Mouse (Mus musculus) gastrocnemius, postnatal 25 days (tissue): ENCODE measurements around the gene Hist2h2bb. TPM values are rescaled to one million over a fixed set of nuclear protein-coding genes. Genes with fewer than 3 reads are reported as not detected.
"Not testable (repeated sequence)": the region's sequence is repeated elsewhere in the genome, so short reads cannot be mapped to it uniquely, and the experiment has no call there.

Experiments
- DNase-seq: peaks from one replicate; pipeline ENCODE4 v3.0.0; 2022
- total RNA-seq, 2 experiments: library from RNA; stranded (reverse); gene quantifications; 1 replicate in 1 of 2; 2 replicates in 1 of 2; pipeline ENCODE4 v1.2.3; 2021

Gene Hist2h2bb
- total RNA-seq, 2 experiments from 2014 or later = 30.8 to 37.0 TPM

DNA sequence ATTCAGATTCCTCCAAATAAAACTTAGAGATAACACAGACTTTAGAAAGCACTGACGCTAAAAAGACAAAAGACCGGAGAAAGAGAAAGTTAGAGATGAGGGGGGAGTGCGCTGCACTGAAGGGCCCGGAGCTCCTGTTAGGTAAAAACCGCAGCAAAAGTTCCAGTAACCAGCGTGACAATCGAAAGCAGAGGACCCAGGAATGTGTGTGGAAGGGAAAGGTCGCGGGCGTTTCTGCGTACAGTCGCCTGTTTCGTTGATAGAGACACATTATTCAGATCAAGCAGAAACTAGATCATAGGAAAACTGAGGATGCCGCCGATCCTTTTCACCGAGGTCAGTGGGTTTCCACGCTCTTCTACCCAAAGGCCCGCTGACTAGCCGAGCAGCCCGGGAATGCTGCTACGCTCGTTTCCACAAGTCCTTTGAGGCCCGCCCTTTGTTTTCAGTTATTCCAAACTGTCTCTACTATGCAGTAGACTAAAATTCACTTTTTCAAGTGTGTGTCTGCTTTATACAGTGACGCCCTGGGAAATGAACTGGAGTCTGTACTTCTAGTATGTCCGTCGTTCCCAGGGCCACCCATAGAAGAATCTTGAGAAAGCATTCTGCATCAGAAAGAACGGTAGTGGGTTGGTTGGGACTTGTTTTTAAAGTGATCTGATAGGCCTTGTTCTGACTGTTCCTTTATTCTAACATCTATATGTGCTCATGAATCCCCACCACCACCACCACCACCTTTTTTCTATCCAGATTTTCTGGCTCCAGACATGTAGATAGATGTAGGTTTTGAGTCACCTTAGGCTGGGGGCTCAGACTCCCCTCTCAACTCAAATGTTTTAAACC, 5.8 kb upstream of the Hist2h2bb start:
- no peak for DNase-seq

DNA sequence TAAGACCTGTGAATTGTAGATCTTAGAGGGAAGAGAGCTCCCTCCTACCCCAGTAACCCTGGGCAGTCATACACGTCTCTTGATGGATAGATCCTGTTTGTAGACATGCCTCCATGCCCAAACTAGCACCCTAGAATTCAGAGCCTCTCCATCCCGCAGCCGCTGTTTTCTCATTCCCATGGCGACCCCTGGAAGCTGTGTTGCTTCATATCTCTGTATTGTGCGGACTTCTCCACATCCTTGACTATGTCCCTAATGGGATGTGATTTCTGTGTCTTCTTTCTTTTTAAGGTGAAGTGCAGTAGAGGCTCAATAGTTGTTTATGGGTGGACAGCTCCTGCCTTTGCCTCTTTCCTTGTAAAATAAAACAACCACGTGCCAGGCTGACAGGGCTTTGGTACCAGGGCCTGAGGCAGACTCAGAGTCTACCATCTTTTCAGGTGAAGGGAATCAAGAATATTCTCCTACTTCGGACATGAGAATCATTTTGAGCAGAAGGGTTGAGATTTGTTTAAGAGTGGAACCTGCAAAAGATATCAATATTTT, 5.1 kb upstream of the Hist2h2bb start:
- no peak for DNase-seq

DNA sequence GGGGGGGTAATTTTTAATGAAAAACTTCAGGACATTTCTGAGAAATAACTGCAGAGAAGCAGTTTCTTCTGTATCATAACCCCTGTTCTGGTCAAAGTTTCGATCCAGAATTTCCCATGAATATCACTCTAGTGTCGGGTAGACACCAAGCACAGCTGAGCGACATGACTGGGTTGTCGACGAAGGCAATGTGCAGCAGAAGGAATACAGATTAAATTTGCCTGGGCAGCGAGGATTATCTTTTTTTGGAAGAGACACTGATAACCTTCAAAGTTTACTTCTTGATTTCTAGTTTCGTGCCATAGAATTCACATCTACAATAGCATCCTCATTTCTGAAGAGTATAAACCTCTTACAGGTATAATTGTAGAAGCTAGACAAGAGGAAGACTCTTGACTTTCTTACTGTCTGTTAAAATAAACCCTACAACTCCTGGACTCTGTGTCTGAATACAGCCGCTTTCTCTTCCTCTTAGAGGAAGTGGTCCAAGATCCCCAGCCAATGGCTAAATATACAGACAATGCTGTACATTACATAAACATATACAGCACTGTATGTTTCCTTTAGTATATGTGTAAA, 3.3 kb upstream of the Hist2h2bb start:
- DNase-seq = no peak

DNA sequence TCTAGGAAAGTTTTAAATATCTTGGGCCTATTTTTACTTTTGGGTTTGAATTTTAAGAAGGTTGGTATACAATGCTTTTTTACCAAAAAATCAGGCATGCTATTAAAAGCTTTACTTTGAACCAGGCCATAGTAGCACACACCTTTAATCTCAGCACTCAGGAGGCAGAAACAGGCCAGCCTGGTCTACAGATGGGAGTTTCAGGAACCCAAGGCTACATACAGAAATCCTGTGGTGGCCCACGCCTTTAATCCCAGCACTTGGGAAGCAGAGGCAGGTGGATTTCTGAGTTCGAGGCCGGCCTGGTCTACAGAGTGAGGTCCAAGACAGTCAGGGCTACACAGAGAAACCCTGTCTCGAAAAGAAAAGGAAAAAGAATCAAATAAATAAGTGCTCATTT, 2.0 kb upstream of the Hist2h2bb start:
- no peak for DNase-seq

DNA sequence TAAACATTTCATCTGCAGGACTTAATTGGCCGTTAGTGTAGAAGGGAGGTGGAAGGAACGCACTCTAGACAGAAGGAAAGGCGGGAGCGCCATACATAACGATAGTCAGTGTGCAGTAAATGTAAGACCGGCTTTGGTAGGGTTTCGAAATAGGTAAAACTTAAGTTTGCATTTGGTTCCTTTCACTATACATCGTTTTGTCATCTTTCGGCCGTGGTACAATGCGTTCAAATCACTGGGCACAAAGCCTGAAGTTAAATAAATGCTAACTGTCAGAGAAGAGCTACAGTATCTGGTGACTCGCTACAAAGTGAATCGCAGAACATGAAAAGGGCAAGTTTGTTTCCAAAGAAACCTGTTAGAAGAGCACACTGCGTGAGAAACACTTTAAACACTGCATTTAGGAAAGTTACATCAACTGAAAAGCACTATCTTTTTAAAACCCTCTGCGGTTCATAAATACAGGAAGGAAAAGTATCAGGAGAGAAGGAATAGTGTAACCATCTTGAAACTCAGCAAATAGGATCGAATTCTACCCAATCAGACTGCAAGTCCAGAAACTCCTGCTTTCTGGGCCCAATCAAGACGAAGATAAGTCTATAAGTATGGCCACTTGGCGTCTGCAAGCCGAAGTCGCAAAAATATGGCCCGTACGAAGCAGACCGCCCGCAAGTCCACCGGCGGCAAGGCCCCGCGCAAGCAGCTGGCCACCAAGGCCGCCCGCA, 1.3 kb upstream of the Hist2h2bb start, which contains the start of gene Hist2h3b:
TSS of gene Hist2h3b (plus strand) at position 604 of the 725 bp plus-strand sequence.
- peak; percentile 74 for DNase-seq

DNA sequence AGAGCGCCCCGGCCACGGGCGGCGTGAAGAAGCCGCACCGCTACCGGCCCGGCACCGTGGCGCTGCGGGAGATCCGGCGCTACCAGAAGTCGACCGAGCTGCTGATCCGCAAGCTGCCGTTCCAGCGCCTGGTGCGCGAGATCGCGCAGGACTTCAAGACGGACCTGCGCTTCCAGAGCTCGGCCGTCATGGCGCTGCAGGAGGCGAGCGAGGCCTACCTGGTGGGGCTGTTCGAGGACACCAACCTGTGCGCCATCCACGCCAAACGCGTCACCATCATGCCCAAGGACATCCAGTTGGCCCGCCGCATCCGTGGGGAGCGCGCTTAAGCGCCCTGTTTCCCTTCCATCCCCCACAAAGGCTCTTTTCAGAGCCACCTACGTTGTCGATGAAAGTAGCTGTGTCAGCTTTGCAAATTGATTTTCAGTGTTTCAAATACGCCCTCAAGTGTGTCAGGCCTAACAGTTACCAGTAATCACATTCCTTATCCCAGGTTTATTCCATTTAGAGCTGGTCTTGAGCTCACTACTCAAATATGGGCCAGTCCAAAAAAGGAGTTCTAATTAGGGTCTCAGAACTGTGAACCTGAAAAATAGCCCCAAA, 675 bp upstream of the Hist2h2bb start:
- not testable (repeated sequence) for DNase-seq

DNA sequence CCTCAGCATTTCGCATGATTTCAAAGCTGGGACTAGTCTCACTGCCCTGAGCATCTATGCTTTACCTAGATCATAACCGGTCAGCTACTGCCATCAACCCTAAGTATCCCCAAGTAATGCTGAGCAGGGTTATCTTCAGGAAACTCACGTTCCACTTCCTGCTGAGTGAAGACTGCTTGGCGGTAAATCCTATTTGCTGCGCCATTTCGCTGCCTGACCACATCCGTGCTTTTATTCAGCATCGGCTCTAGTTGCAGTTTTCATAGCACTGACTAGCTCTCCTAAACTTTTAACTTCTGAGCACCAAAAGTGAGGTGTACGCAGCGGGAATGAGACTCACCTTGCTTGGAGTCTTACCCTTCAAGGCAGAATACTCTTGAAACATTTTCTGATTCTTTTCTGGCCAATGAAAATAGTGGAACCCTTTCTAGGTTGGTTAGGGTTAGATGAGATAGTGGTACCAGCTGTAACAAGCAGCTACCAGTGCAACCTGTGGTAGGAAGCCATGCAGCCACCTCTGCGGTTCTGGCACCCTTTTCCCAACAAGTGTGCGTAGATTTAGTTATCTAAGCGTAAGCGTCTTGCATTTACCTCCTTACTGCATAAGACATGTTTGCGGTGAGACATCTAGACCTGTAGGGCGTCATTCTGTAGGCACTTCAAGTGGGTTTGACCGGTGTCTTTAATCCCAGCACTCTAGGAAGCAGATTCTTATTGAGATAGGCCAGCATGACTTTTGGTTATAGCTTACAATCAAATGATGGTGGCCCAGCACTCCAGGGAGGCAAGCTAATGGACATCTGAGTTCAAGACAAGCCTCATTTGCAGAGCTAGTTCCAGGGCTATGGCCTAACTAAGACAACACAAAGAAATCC, 4.3 kb downstream of the Hist2h2bb start:
- no peak for DNase-seq

DNA sequence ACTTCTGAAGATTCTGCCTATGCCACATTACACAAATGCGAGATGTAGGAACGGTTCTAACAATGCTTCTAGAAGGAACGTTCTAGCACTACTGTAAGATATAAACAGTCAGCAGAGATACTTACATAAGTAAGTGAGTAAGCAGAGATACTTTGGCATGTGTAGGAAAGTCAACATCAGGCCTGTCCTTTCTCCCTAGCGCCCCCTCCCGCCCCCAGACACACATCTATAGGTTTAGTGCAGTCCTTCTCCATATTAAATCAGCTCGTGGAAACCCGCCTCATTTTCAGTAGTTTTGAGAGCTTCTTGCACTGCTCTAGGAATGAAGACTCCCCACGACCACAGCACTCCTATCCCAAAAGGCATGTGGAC, 7.9 kb downstream of the Hist2h2bb start:
- DNase-seq = no peak

DNA sequence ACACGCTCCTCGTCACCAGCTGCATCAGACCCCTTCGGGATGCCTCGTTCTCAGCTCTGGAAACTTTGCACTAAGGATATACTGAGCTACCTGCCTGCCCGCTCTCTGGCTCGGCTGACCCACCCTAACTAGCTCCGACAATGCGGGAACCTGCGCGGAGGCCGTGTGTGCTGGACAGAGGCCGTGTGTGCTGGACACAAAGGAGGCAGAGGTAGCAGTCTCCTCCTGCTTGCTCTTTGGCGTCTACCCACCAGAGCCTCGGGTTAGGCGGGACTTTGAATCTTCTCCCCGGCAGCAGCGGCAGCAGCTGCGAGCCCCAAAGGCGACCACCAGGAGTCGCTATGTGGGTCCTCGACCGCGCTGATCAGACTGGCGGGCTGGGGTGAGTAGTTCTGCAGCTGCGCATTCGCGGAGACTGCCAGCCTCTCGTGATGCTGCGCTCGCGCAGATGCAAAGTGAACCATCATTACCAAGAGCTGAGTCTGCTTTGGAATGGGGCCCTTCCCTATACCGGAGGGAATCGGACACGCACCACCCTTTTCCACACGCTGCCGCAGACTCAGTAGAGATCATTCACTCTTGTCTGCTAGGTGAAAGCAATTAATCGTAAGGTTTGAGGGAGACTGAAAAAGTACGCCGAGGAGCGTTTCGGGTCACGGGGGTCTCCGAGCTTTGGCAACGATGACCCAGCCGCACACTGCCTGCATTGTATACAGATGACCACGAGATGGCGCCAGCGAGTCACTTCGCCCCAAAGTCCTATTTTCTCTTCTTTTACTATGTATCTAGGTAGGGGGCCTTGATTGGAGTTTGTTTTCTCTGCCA, 8.5 kb downstream of the Hist2h2bb start:
- DNase-seq = peak; percentile 90

DNA sequence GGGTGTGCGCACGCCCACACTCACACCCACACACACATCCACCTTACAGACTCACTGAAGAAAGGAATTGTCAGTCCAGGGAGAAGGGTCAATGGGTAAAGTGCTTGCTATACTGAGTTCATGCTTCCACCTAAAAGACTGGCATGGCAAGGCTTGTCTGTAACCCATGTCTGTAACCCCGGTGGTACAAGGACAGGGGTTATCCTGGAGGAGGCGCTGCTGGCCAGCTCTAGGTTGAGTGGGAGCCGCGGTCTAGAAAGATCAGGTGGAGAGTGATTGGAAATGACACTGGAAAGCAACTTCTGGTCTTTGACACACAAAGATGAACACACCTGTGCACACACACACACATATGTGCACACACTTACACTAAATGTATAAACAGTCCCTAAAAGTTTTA, 11.1 kb downstream of the Hist2h2bb start:
- no peak for DNase-seq

DNA sequence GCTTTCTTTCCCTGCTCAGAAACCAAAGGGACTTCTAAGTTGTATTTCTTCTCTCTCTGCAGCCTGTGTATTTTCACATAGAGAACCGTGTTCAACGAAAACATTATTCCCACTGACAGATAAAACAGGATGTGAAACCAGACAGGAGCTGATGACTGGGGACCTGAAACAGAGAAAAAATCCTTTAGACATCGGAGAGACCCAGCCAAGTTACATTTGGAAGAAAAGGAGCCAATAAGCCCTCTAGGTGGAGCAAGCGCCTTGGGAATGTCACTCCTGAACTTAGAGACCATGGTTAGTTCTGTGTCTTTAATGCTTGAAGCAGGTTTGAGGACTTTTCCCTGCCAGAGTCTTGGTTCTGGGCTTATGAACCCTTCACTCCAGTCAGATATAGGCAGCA, 14.9 kb downstream of the Hist2h2bb start:
- DNase-seq = no peak

DNA sequence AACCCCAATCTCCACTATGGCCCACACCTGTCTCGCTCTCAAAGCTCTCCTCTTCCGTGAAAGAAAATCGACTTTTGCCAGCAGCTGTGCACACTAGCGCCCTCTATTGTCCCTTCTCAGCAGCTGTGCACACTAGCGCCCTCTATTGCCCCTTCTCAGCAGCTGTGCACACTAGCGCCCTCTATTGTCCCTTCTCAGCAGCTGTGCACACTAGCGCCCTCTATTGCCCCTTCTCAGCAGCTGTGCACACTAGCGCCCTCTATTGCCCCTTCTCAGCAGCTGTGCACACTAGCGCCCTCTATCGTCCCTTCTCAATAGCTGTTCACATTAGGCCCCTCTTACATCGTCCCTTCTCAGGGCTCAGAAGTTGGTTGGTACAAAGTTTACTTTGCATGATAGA, 17.8 kb downstream of the Hist2h2bb start:
- DNase-seq = not testable (repeated sequence)

DNA sequence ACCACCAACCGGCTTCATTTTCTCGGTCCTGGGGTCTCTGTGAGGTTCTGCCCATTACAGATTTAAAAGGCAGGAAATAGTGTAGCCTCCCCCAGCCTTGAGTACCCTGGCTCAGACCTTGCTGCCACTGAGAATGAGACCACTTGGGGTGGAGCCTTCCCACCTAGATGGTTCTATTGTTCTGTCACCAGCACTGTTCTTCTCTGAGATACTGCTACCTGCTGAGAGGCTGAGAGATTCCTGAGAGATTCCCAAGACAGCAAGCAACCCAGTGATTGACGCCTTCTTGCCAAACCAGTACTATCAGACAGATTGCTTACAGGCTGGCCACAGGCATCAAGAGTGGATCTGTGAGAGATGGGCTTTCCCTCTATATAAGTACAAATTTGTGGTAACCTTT, 19.6 kb downstream of the Hist2h2bb start:
- DNase-seq = no peak

DNA sequence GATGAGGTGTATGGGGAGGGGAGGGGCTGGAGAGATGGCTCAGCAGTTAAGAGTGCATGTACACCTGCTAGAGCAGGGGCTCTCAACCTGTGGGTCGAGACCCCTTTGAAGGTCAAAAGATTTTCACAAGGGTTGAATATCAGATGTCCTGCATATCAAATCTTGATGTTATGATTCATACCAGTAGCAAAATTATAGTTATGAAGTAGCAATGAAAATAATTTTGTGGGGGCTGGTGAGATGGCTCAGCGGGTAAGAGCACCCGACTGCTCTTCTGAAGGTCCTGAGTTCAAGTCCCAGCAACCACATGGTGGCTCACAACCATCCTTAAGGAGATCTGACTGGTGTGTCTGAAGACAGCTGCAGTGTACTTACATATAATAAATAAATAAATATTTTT, 21.2 kb downstream of the Hist2h2bb start:
- not testable (repeated sequence) for DNase-seq

DNA sequence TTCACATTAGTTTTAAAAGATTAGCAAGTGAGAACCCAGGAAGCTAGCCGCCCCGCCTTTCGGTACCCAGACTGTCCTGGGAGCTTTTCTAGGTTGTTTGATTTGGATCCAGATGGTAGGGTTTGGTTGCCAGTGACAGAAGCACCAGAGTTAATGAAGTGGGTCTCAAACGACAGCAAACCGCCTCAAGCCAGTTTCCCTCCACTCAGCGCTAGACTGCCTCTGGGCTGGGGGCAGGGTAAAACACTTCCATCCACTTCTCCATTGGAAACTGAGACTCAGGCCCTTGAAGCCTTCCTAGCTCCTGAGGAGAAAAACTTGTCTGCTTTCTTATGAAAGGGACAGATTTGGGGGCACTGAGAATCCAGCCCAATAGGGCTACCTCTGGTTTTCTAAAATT, 23.1 kb downstream of the Hist2h2bb start:
- no peak for DNase-seq

DNA sequence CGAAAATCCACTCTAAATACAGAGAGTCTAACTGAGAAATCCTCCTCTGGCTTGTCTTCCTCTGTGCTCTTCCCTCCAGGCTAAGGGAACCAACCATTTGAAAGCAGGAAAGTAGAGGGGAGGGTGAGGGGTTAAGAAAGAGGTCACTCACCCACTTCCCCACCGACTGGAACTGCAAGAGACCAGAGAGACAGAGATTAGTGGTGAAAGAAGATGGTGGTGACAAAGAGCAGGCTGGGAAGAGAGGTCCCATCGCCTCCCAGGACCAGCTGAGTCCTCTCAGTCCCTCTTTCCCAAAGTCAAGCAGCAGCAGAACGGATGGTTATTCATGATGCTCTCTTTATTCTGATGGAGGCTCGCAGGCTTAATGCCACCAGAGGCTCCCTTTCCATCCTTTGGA, 23.8 kb downstream of the Hist2h2bb start:
- DNase-seq = no peak

DNA sequence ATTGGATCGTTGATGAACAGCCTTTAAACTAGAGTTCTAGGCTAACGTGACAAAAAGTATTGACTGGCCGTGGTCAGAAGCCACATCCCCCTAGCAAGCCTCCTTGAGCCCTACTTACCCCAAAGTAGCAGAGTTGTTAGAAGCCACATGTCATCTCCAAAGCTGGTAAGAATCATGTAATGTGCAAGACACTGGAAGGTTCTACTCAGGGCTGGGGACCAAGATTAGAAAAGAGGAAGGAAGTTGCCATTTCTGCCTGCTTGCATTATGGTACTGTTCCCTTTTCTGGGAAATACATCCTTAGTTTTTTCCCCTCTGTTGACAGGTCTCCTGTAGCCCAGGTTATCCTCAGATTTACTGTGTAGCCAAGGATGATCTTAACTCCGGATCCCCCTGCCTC, 24.2 kb downstream of the Hist2h2bb start, which contains the start of gene Fcgr1:
TSS of gene Fcgr1 (minus strand) at position 183 of the 400 bp plus-strand sequence.
- DNase-seq = no peak

DNA sequence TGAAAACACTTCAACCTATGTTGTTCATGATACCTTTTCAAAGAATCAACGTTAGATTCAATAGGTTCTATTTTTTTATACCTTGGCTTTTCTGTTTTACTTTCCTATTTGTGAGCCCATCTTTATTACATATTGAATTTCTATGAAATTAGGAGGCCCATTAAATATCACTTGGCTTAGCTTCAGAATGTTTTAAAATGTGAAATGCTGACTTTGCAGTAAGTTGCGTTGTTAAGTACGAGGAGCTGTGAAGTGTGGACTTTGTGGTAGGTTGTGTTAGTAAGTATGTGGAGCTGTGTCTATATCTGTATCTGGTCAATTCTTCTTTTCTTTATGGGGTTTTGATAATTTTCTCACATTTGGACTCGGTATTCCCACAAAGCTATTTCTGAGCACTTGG, 28.8 kb downstream of the Hist2h2bb start:
- DNase-seq = no peak

DNA sequence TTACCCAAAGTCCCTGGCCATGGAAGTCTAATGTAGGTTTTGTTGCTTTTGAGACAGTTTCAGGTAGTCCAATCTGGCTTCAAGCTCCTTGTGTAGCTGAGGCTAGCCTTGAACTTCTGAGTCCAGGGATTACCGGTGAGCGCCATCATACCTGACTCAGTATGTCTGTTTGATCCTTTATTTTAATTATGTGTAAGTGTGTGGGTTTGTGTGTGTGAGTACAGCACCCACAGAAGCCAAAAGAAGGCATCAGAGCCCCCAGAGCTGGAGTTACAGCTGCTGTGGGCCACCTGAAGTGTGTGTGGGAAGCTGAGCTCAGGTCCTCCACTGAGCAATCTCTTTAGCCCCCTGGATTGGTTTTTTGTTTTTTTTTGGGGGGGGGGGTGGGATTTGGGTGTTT, 30.0 kb downstream of the Hist2h2bb start:
- DNase-seq = no peak
